ENCODE assay signal across 9 mouse cellular contexts in genomic region chr11:77985541-77986065, GRCm38 (mm10). TPM values are rescaled to one million over a fixed set of nuclear protein-coding genes. Genes with fewer than 3 reads are reported as not detected.
DNase-seq lines count a peak whose midpoint lies in the region; ATAC-seq and TF ChIP-seq lines count a peak whose summit lies in the region.
"Had no signal": no experiment of that assay in that cellular context is flagged by ENCODE, and none has a peak within 500 bp of the region (broad histone marks: within the 10 kb centered on the region; RNA-seq: fewer than 3 reads in every experiment).

No protein-coding gene starts in this region.

- H3K4me1 ChIP-seq in lung, embryonic 14.5 days (ENCODE audit: insufficient read depth), result no peaks in the 10 kb centered on the region
- H3K4me1 ChIP-seq in forebrain, embryonic 11.5 days (replicated peaks; ENCODE audit: control insufficient read depth, insufficient read depth, low read length), result peaks cover 7% of the 10 kb centered on the region; the same call in 1 of the 2 replicates
- peaks cover 16% of the 10 kb centered on the region for H3K4me1 ChIP-seq in limb, embryonic 13.5 days
- no peaks in the 10 kb centered on the region for H3K4me1 ChIP-seq in small intestine, adult 2 months (ENCODE audit: control insufficient read depth, insufficient read depth, insufficient read length, low read length)

- peak overlapping the region; percentile 80 for H3K4me2 ChIP-seq in lung, embryonic 14.5 days
- peak overlapping the region; percentile 77 for H3K4me2 ChIP-seq in forebrain, embryonic 11.5 days (ENCODE audit: low read depth, low read length, severe bottlenecking)
- peak overlapping the region; percentile 89 for H3K4me2 ChIP-seq in limb, embryonic 13.5 days (replicated peaks)

- H3K9ac ChIP-seq in lung, embryonic 14.5 days, result peak overlapping the region; percentile 96
- H3K9ac ChIP-seq in forebrain, embryonic 11.5 days (ENCODE audit: low read length), result peak overlapping the region; percentile 90; the same call in 1 of the 2 replicates
- peak overlapping the region; percentile 98 for H3K9ac ChIP-seq in limb, embryonic 13.5 days

- H3K27me3 ChIP-seq in lung, embryonic 14.5 days (ENCODE audit: insufficient read depth, low read length), result no peaks in the 10 kb centered on the region
- no peaks in the 10 kb centered on the region for H3K27me3 ChIP-seq in forebrain, embryonic 11.5 days (ENCODE audit: control insufficient read depth, insufficient read depth, low read length)
- no peaks in the 10 kb centered on the region for H3K27me3 ChIP-seq in limb, embryonic 13.5 days
- H3K27me3 ChIP-seq in small intestine, adult 2 months (ENCODE audit: control insufficient read depth, insufficient read depth, low read length), result no peaks in the 10 kb centered on the region

- 78% methylated on average over 3 of the region's 3 CpGs for WGBS in lung, embryonic 14.5 days
- 72% methylated on average over 3 of the region's 3 CpGs for WGBS in forebrain, embryonic 11.5 days
- 87% methylated on average over 3 of the region's 3 CpGs for WGBS in limb, embryonic 13.5 days
- WGBS in small intestine, adult 2 months, result 77% methylated on average over 3 of the region's 3 CpGs

- no peak for TF ChIP-seq CTCF in lung, embryonic 14.5 days (IDR thresholded peaks at IDR 0.05; ENCODE audit: low read depth)
- no peak for TF ChIP-seq CTCF in small intestine, adult 2 months (IDR thresholded peaks at IDR 0.05; ENCODE audit: extremely low read depth, insufficient read length, insufficient replicate concordance, low read depth, low read length)

- no peak for DNase-seq in lung, embryonic 14.5 days
- DNase-seq in lung, postnatal 36 days, result no peak
- no peak for DNase-seq in forebrain, embryonic 11.5 days (ENCODE audit: low spot score)
- no peak for DNase-seq in layer of hippocampus, postnatal 36 days
- no peak for DNase-seq in right cerebral cortex, adult 2 months (ENCODE audit: low spot score in 2 of 2)
- DNase-seq in ovary, postnatal 14 days (ENCODE audit: low spot score), result no peak

- peaks cover 36% of the 10 kb centered on the region for H3K36me3 ChIP-seq in lung, embryonic 14.5 days (ENCODE audit: insufficient read depth)
- H3K36me3 ChIP-seq in forebrain, embryonic 11.5 days (ENCODE audit: control insufficient read depth, insufficient read depth, low read length), result peaks cover 5% of the 10 kb centered on the region; the same call in 1 of the 2 replicates
- peaks cover 37% of the 10 kb centered on the region for H3K36me3 ChIP-seq in limb, embryonic 13.5 days
- H3K36me3 ChIP-seq in small intestine, adult 2 months (ENCODE audit: control insufficient read depth, insufficient read depth, low read length), result peaks cover 9% of the 10 kb centered on the region

- ATAC-seq in lung, embryonic 14.5 days (ENCODE audit: insufficient read depth), result no peak
- ATAC-seq in forebrain, embryonic 11.5 days (replicated peaks; ENCODE audit: low FRiP score), result no peak
- no peak for ATAC-seq in limb, embryonic 13.5 days (ENCODE audit: low FRiP score, low read depth)

- TF ChIP-seq POLR2A in small intestine, adult 2 months (IDR thresholded peaks at IDR 0.05; ENCODE audit: low read depth, low read length), result no peak

- H3K27ac ChIP-seq in lung, embryonic 14.5 days (ENCODE audit: low read depth), result no peak overlapping the region
- H3K27ac ChIP-seq in forebrain, embryonic 11.5 days (ENCODE audit: low read depth, low read length), result peak overlapping the region; percentile 93; the same call in 1 of the 2 replicates
- H3K27ac ChIP-seq in limb, embryonic 13.5 days, result peak overlapping the region; percentile 94; the same call in 1 of the 2 replicates
- H3K27ac ChIP-seq in small intestine, adult 2 months (ENCODE audit: insufficient read depth, low read depth, low read length), result peak overlapping the region; percentile 91; the same call in 1 of the 2 replicates

- peak overlapping the region; percentile 98 for H3K4me3 ChIP-seq in lung, embryonic 14.5 days (ENCODE audit: low read depth, low read length)
- peak overlapping the region; percentile 70 for H3K4me3 ChIP-seq in forebrain, embryonic 11.5 days (ENCODE audit: low read depth, low read length)
- H3K4me3 ChIP-seq in limb, embryonic 13.5 days, result peak overlapping the region; percentile 100
- no peak overlapping the region for H3K4me3 ChIP-seq in small intestine, adult 2 months (ENCODE audit: low read depth, low read length)

- H3K9me3 ChIP-seq in lung, embryonic 14.5 days (ENCODE audit: low read depth, low read length), result no peaks in the 10 kb centered on the region
- no peaks in the 10 kb centered on the region for H3K9me3 ChIP-seq in forebrain, embryonic 11.5 days (ENCODE audit: control insufficient read depth, low read length)
- no peaks in the 10 kb centered on the region for H3K9me3 ChIP-seq in limb, embryonic 13.5 days

RNA-seq across cellular contexts. Expression of gene Phf12, which starts 3.0 kb away (rescaled TPM):
- polyA plus RNA-seq in lung, embryonic 14.5 days (2014; fragmentation: Nextera tagmentation; extraction: Ambion mirVana), result 15.9 and 20.6 TPM in 2 replicates
- 29.6 and 30.5 TPM in 2 replicates for polyA plus RNA-seq in forebrain, embryonic 11.5 days (2014; fragmentation: Nextera tagmentation; extraction: Ambion mirVana)
- polyA plus RNA-seq in limb, embryonic 13.5 days (2015; fragmentation: Nextera tagmentation; extraction: Ambion mirVana), result 21.5 and 22.0 TPM in 2 replicates
- polyA plus RNA-seq in small intestine, adult 2 months (2012; rRNA removed), result 21.7 and 33.0 TPM in 2 replicates
- total RNA-seq in layer of hippocampus, postnatal 36 days (2021), result 10 to 100 TPM; 48.3 to 51.2 TPM

RNA-seq across cellular contexts. Expression of gene Dhrs13, which starts 46.5 kb away (rescaled TPM):
- 17.7 and 22.7 TPM in 2 replicates for polyA plus RNA-seq in lung, embryonic 14.5 days (2014; fragmentation: Nextera tagmentation; extraction: Ambion mirVana)
- polyA plus RNA-seq in forebrain, embryonic 11.5 days (2014; fragmentation: Nextera tagmentation; extraction: Ambion mirVana), result 18.8 and 22.1 TPM in 2 replicates
- 20.1 and 21.1 TPM in 2 replicates for polyA plus RNA-seq in limb, embryonic 13.5 days (2015; fragmentation: Nextera tagmentation; extraction: Ambion mirVana)
- polyA plus RNA-seq in small intestine, adult 2 months (2012; rRNA removed), result 3.8 and 3.9 TPM in 2 replicates
- 1 to 10 TPM; 4.5 to 6.2 TPM for total RNA-seq in layer of hippocampus, postnatal 36 days (2021)

RNA-seq across cellular contexts. Expression of gene Flot2, which starts 52.1 kb away (rescaled TPM):
- polyA plus RNA-seq in lung, embryonic 14.5 days (2014; fragmentation: Nextera tagmentation; extraction: Ambion mirVana), result 51.4 and 57.4 TPM in 2 replicates
- 71.2 and 74.2 TPM in 2 replicates for polyA plus RNA-seq in forebrain, embryonic 11.5 days (2014; fragmentation: Nextera tagmentation; extraction: Ambion mirVana)
- polyA plus RNA-seq in limb, embryonic 13.5 days (2015; fragmentation: Nextera tagmentation; extraction: Ambion mirVana), result 52.0 and 52.9 TPM in 2 replicates
- polyA plus RNA-seq in small intestine, adult 2 months (2012; rRNA removed), result 16.2 and 19.7 TPM in 2 replicates
- 10 to 100 TPM; 71.8 to 74.3 TPM for total RNA-seq in layer of hippocampus, postnatal 36 days (2021)

RNA-seq across cellular contexts. Expression of gene Sez6, which starts 55.0 kb away (rescaled TPM):
- polyA plus RNA-seq in lung, embryonic 14.5 days (2014; fragmentation: Nextera tagmentation; extraction: Ambion mirVana), result 0.05 and 0.22 TPM in 2 replicates
- 14.3 and 16.7 TPM in 2 replicates for polyA plus RNA-seq in forebrain, embryonic 11.5 days (2014; fragmentation: Nextera tagmentation; extraction: Ambion mirVana)
- polyA plus RNA-seq in limb, embryonic 13.5 days (2015; fragmentation: Nextera tagmentation; extraction: Ambion mirVana), result 0.18 and 0.60 TPM in 2 replicates
- 0.41 and 0.46 TPM in 2 replicates for polyA plus RNA-seq in small intestine, adult 2 months (2012; rRNA removed)
- total RNA-seq in layer of hippocampus, postnatal 36 days (2021), result 100 to 1,000 TPM; 148 to 153 TPM
- total RNA-seq: megakaryocyte progenitor cell, adult 5-6 weeks had no signal
